Mouse (Mus musculus) lung, adult 2 months (tissue): Measurements from ENCODE around the gene Iqgap1.

ENCODE experiments used
- CTCF ChIP-seq: fragments of 200-500 bp; IDR thresholded peaks from 2 replicates; pipeline ENCODE4 v1.5.1; 2011; ENCODE audit warnings: mild to moderate bottlenecking, low read length, control low read depth; ENCODE audit not compliant: insufficient read depth
- POLR2A ChIP-seq: fragments of 200-500 bp; IDR thresholded peaks from 2 replicates; pipeline ENCODE4 v1.6.1; 2011; ENCODE audit warnings: low read depth, mild to moderate bottlenecking, control low read depth, low read length, borderline replicate concordance; ENCODE audit errors: extremely low read depth

DNA sequence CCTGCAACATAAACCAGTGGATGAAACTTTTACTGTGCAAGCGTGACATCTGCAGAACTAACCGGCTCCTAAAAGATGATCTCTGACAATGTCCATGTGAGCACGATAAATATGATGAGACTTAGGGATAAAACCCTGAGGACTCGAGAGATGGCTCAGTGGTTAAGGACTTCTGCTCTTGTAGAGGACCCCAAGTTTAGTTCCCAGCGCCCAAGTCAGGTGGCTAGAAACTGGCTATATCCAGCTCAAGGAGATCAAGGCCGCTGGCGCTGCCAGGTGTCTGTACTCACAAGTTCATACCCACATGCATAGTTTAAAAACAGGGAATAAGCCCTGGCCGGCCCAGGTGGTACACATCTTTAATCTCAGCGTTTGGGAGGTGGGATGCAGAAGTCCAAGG lies 133.3 kb downstream of the Iqgap1 start:
- TF ChIP-seq POLR2A (no peak), CTCF (no peak)
